Mouse (Mus musculus) intestine, embryonic 16.5 days (tissue): ENCODE measurements around the gene Kctd3. TPM values are rescaled to one million over a fixed set of nuclear protein-coding genes. Genes with fewer than 3 reads are reported as not detected.

Experiments used
- ATAC-seq: fragments of 200-750 bp; cut with Nextera tagmentation; 2 replicates; pipeline ENCODE4 v1.8.0; 2017; ENCODE audit warnings: moderate TSS enrichment, moderate library complexity
- H3K27ac ChIP-seq: fragments of 300-500 bp; sonication (generic); 2 replicates; pipeline ENCODE4 v1.5.1; 2014; ENCODE audit warnings: mild to moderate bottlenecking, low read length
- H3K27me3 ChIP-seq: fragments of 300-500 bp; sonication (generic); replicated peaks from 2 replicates; pipeline ENCODE4 v1.6.1; 2014; ENCODE audit warnings: low read length, control low read depth, mixed read lengths; ENCODE audit not compliant: control insufficient read depth, insufficient read depth
- H3K36me3 ChIP-seq: fragments of 300-500 bp; sonication (generic); 2 replicates; pipeline ENCODE4 v1.6.1; 2014; ENCODE audit warnings: low read length, control low read depth; ENCODE audit not compliant: control insufficient read depth, insufficient read depth
- H3K4me1 ChIP-seq: fragments of 300-500 bp; sonication (generic); 2 replicates; pipeline ENCODE4 v1.6.1; 2014; ENCODE audit warnings: low read length, control low read depth, mixed read lengths; ENCODE audit not compliant: control insufficient read depth, insufficient read depth
- H3K4me2 ChIP-seq: fragments of 300-500 bp; sonication (generic); 2 replicates; pipeline ENCODE4 v1.6.1; 2014; ENCODE audit warnings: low read depth, low read length, control low read depth
- H3K4me3 ChIP-seq: fragments of 300-500 bp; sonication (generic); 2 replicates; pipeline ENCODE4 v1.5.1; 2014; ENCODE audit warnings: mild to moderate bottlenecking, low read length
- H3K9ac ChIP-seq: fragments of 300-500 bp; sonication (generic); 2 replicates; pipeline ENCODE4 v1.6.1; 2014; ENCODE audit warnings: low read depth, low read length
- H3K9me3 ChIP-seq: fragments of 300-500 bp; sonication (generic); 2 replicates; pipeline ENCODE4 v1.6.1; 2016; ENCODE audit warnings: low read length, control low read depth; ENCODE audit not compliant: control insufficient read depth
- WGBS: fragments of 180-500 bp; shearing (Covaris S2); extraction: QIAGEN DNeasy Blood & Tissue Kit; methylation state at CpG from one replicate; pipeline ENCODE4 v1.1.7; 2014; 5-methylcytosine and 5-hydroxymethylcytosine counted together
- polyA plus RNA-seq: library from polyadenylated mRNA; unstranded; fragments of >200 nt; fragmentation: Nextera tagmentation; extraction: Ambion mirVana; gene quantifications from 2 replicates; pipeline ENCODE4 v1.2.1, GENCODE M21; 2015

Kctd3 gene
- polyA plus RNA-seq, 1 experiment from 2014 or later = 17.9 TPM

DNA sequence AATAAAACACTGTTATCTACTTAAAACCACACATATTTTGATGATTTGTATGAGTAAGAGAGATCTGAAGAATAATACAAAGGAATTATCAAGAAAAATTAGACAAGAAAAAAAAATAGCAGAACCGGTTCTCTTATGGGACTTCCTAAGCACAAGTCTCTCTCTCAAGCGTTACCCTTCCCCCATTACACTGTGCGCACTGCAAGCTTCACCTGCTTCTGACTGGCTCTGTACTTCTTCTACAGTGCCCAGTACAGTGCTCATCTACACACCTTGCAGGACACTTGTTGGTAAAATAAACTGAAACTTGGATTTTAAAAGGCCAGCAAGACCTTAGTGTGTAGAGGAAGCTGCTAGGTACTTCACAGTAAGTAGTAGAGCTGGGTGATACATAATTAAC lies 9.7 kb downstream of the Kctd3 start:
- ATAC-seq = no peak
- no peaks in the 10 kb centered on the region for H3K9me3 ChIP-seq
- peaks cover 11% of the 10 kb centered on the region; the same call in 1 of the 2 replicates for H3K36me3 ChIP-seq
- H3K4me2 ChIP-seq = no peak overlapping the region
- WGBS = 97% methylated on average over 3 of the region's 3 CpGs
- H3K27me3 ChIP-seq = no peaks in the 10 kb centered on the region
- H3K9ac ChIP-seq = no peak overlapping the region
- no peak overlapping the region for H3K27ac ChIP-seq
- no peaks in the 10 kb centered on the region for H3K4me1 ChIP-seq
- H3K4me3 ChIP-seq = no peak overlapping the region

GRCm38 (mm10) chr1:188993218-188993617 lies 14.4 kb downstream of the Kctd3 start:
- WGBS = 43% methylated on average over 4 of the region's 4 CpGs
- no peaks in the 10 kb centered on the region for H3K27me3 ChIP-seq
- no peaks in the 10 kb centered on the region for H3K9me3 ChIP-seq
- H3K27ac ChIP-seq = no peak overlapping the region
- no peaks in the 10 kb centered on the region for H3K4me1 ChIP-seq
- no peak overlapping the region for H3K4me3 ChIP-seq
- ATAC-seq = no peak
- peaks cover 9% of the 10 kb centered on the region for H3K36me3 ChIP-seq
- no peak overlapping the region for H3K4me2 ChIP-seq
- no peak overlapping the region for H3K9ac ChIP-seq

DNA sequence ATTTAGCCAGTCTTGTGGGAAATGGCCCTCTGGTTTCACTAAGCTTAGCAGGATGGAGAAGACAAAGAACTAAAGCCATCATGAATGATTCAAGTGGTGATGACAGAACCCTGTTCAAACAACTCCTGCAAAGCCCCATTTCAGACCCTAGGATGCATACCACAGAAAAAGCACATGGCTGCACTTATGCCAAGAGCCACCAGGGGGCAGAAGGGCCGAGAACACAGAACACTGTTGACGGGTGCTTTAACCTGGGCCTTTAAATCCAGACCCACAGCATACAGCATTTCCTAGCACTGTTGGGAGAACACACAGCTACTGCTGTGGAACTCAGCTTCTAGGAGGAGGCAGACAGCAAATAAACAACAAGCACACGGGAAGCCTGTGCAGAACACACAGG lies 27.6 kb downstream of the Kctd3 start:
- Histone ChIP-seq H3K9me3 (no peaks in the 10 kb centered on the region), H3K4me2 (no peak overlapping the region), H3K36me3 (peaks cover 19% of the 10 kb centered on the region), H3K4me1 (no peaks in the 10 kb centered on the region), H3K4me3 (no peak overlapping the region), H3K9ac (no peak overlapping the region), H3K27ac (no peak overlapping the region), H3K27me3 (no peaks in the 10 kb centered on the region)
- peak; percentile 67; the same call in 1 of the 2 replicates for ATAC-seq
- WGBS = 25% methylated on average over 3 of the region's 3 CpGs

DNA sequence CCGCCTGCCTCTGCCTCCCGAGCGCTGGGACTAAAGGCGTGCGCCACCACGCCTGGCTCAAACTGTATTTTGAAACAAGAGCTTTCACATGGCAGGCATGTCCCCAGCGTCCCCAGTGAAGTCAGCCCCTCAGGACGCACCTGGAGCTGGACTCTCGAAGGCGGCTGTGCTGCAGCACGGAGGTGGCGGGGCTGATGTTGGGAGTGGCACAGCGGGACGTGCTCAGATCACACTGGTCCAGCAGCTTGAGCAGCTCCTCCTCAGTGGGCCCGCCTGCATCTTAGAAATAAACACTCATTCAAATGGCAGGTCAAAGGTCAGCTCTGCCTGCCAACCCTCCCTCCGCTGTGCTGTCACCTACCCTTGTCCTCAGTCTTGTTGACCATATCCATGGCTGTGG lies 33.7 kb downstream of the Kctd3 start:
- Histone ChIP-seq H3K36me3 (peaks cover 14% of the 10 kb centered on the region; the same call in 1 of the 2 replicates), H3K9me3 (no peaks in the 10 kb centered on the region), H3K4me2 (no peak overlapping the region), H3K9ac (no peak overlapping the region), H3K27ac (no peak overlapping the region), H3K4me1 (no peaks in the 10 kb centered on the region), H3K27me3 (no peaks in the 10 kb centered on the region), H3K4me3 (no peak overlapping the region)
- ATAC-seq = peak; percentile 50; the same call in 1 of the 2 replicates
- 86% methylated on average over 16 of the region's 16 CpGs for WGBS

DNA sequence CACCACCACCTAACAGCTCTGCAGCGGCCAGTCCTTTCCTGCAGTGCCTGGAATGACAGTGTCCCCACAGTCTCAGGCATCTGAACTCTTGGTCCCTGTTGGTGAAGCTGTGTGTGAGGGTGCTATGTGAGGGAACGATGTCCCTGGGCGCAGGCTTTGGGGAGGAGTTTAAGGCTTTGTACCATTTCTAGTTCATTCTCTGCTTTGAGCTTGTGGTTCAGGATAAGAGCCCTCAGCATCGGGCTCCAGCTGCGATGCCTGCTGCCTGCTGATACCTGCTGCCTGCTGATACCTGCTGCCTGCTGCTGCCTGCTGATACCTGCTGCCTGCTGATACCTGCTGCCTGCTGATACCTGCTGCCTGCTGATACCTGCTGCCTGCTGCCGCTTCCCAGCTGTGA lies 34.6 kb downstream of the Kctd3 start:
- Histone ChIP-seq H3K36me3 (peaks cover 15% of the 10 kb centered on the region; the same call in 1 of the 2 replicates), H3K4me3 (no peak overlapping the region), H3K9me3 (no peaks in the 10 kb centered on the region), H3K27me3 (no peaks in the 10 kb centered on the region), H3K4me1 (no peaks in the 10 kb centered on the region), H3K9ac (no peak overlapping the region), H3K27ac (no peak overlapping the region), H3K4me2 (no peak overlapping the region)
- 99% methylated on average over 6 of the region's 6 CpGs for WGBS
- peak; percentile 70 for ATAC-seq

- WGBS = 84% methylated on average over 4 of the region's 4 CpGs
- Histone ChIP-seq H3K4me2 (no peak overlapping the region), H3K36me3 (no peaks in the 10 kb centered on the region), H3K4me3 (no peak overlapping the region), H3K9ac (no peak overlapping the region), H3K9me3 (no peaks in the 10 kb centered on the region), H3K27me3 (no peaks in the 10 kb centered on the region), H3K4me1 (no peaks in the 10 kb centered on the region), H3K27ac (no peak overlapping the region)
- ATAC-seq = no peak
These were observed 55.1 kb downstream of the Kctd3 start for GRCm38 (mm10) chr1:188952501-188952900.

DNA sequence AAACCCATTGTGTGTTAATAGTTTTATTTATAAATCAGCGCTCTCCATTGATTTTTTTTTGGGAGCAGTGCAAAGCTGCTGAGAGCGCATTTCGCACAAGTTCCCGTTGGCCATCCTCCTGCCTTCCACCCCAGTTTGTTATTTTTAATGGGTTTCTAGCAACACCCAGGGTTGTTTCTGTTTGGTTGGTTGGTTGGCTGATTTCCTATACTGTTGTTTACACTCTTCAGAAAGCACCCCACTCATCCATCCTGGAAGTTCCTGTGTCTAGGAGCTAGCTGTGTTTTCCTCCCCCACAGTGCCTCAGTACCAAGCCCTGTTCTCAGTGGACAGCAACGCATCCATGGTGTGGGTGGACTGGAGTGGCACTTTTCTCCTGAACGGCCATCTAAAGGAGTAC lies 56.5 kb downstream of the Kctd3 start:
- WGBS = 82% methylated on average over 6 of the region's 6 CpGs
- no peaks in the 10 kb centered on the region for H3K9me3 ChIP-seq
- ATAC-seq = no peak

DNA sequence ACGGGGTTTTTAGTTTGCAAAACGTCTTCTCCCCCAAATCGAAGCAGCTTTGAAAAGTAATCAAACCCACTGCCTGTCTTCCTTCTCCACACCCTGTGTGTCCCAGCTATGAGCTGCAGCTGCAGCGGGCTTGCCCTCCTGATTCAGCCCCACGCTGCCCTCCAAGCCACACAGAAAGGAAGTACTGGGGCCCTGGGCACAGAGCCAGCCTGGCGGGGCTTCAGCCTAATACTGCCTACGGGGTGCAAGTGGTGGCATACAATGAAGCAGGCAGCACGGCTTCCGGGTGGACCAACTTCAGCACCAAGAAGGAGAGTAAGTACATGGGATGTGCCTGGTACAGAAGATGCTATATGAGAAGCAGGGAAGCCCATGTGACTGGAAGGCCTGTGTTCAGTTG lies 59.4 kb downstream of the Kctd3 start:
- H3K4me1 ChIP-seq = no peaks in the 10 kb centered on the region; the same call in 1 of the 2 replicates
- H3K27me3 ChIP-seq = no peaks in the 10 kb centered on the region
- H3K4me2 ChIP-seq = no peak overlapping the region
- no peak overlapping the region for H3K9ac ChIP-seq
- H3K4me3 ChIP-seq = no peak overlapping the region
- H3K9me3 ChIP-seq = no peaks in the 10 kb centered on the region
- H3K27ac ChIP-seq = no peak overlapping the region
- 74% methylated on average over 9 of the region's 9 CpGs for WGBS
- ATAC-seq = no peak
- H3K36me3 ChIP-seq = no peaks in the 10 kb centered on the region

More for the DNA sequence above, 56.5 kb downstream of the Kctd3 start:
- H3K4me1 ChIP-seq = no peaks in the 10 kb centered on the region
- H3K4me2 ChIP-seq = no peak overlapping the region
- H3K4me3 ChIP-seq = no peak overlapping the region
- no peaks in the 10 kb centered on the region for H3K36me3 ChIP-seq
- H3K27ac ChIP-seq = no peak overlapping the region
- no peak overlapping the region for H3K9ac ChIP-seq
- H3K27me3 ChIP-seq = no peaks in the 10 kb centered on the region

GRCm38 (mm10) chr1:188947794-188948193 lies 59.8 kb downstream of the Kctd3 start:
- WGBS = 64% methylated on average over 5 of the region's 5 CpGs
- Histone ChIP-seq H3K36me3 (no peaks in the 10 kb centered on the region), H3K4me3 (no peak overlapping the region), H3K27me3 (no peaks in the 10 kb centered on the region), H3K27ac (no peak overlapping the region), H3K4me2 (no peak overlapping the region), H3K4me1 (no peaks in the 10 kb centered on the region; the same call in 1 of the 2 replicates), H3K9me3 (no peaks in the 10 kb centered on the region), H3K9ac (no peak overlapping the region)
- ATAC-seq = no peak

DNA sequence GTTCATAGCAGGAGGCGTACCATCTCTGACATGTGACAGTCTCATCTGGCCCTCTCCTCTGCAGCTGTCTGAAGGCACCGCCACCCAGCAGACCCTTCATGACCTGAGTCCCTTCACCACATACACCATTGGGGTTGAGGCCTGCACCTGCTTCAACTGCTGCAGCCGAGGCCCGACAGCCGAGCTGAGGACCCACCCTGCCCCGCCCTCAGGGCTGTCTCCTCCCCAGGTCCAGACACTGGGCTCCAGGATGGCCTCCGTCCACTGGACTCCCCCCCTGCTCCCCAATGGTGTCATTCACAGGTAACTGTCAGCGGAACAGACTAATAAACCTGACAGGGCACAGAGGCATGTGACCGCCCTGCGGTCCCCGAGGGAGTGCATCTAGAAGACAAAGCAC lies 60.8 kb downstream of the Kctd3 start:
- no peak overlapping the region for H3K27ac ChIP-seq
- 81% methylated on average over 11 of the region's 11 CpGs for WGBS
- H3K4me1 ChIP-seq = no peaks in the 10 kb centered on the region; the same call in 1 of the 2 replicates
- no peaks in the 10 kb centered on the region for H3K9me3 ChIP-seq
- H3K4me3 ChIP-seq = no peak overlapping the region
- H3K9ac ChIP-seq = no peak overlapping the region
- H3K36me3 ChIP-seq = no peaks in the 10 kb centered on the region
- no peaks in the 10 kb centered on the region for H3K27me3 ChIP-seq
- ATAC-seq = no peak
- H3K4me2 ChIP-seq = no peak overlapping the region
